Mouse (Mus musculus) midbrain, embryonic 12.5 days (tissue): ENCODE measurements at regions not wholly inside any gene's neighbourhood (a gene's known extent, or its start where the extent isn't known, plus 50 kb on each side); places are given as distances from the start of the nearest gene placed in this dataset.

Experiments used
- ATAC-seq: fragments of 200-750 bp; cut with Nextera tagmentation; 2 replicates; pipeline ENCODE4 v1.8.0; 2017; ENCODE audit warnings: low read depth, moderate TSS enrichment, moderate library complexity; ENCODE audit not compliant: low FRiP score
- H3K27ac ChIP-seq: fragments of 300-500 bp; sonication (generic); replicated peaks from 2 replicates; pipeline ENCODE4 v1.5.1; 2016; ENCODE audit warnings: mild to moderate bottlenecking
- H3K27me3 ChIP-seq: fragments of 300-500 bp; sonication (generic); 2 replicates; pipeline ENCODE4 v1.6.1; 2016; ENCODE audit warnings: mild to moderate bottlenecking
- H3K36me3 ChIP-seq: fragments of 300-500 bp; sonication (generic); 2 replicates; pipeline ENCODE4 v1.6.1; 2016
- H3K4me1 ChIP-seq: fragments of 300-500 bp; sonication (generic); 2 replicates; pipeline ENCODE4 v1.6.1; 2016
- H3K4me2 ChIP-seq: fragments of 300-500 bp; sonication (generic); replicated peaks from 2 replicates; pipeline ENCODE4 v1.6.1; 2016; ENCODE audit warnings: mild to moderate bottlenecking, moderate library complexity
- H3K4me3 ChIP-seq: fragments of 300-500 bp; sonication (generic); 2 replicates; pipeline ENCODE4 v1.5.1; 2016; ENCODE audit warnings: mild to moderate bottlenecking
- H3K9ac ChIP-seq: fragments of 300-500 bp; sonication (generic); replicated peaks from 2 replicates; pipeline ENCODE4 v1.6.1; 2016; ENCODE audit warnings: mild to moderate bottlenecking, moderate library complexity
- H3K9me3 ChIP-seq: fragments of 300-500 bp; sonication (generic); 2 replicates; pipeline ENCODE4 v1.6.1; 2016; ENCODE audit warnings: mild to moderate bottlenecking
- WGBS: fragments of 180-500 bp; shearing (Covaris S2); methylation state at CpG from one replicate; pipeline ENCODE4 v1.1.7; 2016; 5-methylcytosine and 5-hydroxymethylcytosine counted together

- Histone ChIP-seq H3K4me1 (no peaks in the 10 kb centered on the region), H3K4me3 (no peak overlapping the region), H3K4me2 (no peak overlapping the region), H3K9ac (no peak overlapping the region), H3K27ac (no peak overlapping the region), H3K9me3 (no peaks in the 10 kb centered on the region), H3K27me3 (no peaks in the 10 kb centered on the region), H3K36me3 (no peaks in the 10 kb centered on the region)
- WGBS, result 97% methylated on average over 4 of the region's 4 CpGs
- no peak for ATAC-seq
These were observed 583.6 kb upstream of the Nectin3 start for GRCm38 (mm10) chr16:47081896-47082295.

DNA sequence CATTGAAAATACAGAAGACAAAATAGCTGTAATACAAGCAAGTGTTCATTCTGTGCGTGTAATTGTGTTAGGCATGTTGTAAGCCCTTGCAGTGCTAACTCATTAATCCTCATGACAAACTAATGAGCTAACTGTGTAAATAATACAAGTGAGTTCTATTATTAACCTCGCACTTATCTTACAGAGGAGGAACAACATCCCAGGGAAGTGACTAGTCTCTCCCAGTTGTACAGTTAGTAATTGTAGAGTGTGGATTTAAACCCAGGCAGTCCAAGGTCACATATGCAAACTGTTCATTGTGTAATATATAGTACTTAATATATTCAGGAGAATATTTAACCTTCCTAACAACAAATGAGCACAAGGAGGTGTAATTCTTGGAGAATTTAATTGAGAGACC, 582.0 kb upstream of the Nectin3 start:
- Histone ChIP-seq H3K4me3 (no peak overlapping the region), H3K4me1 (no peaks in the 10 kb centered on the region), H3K27me3 (no peaks in the 10 kb centered on the region), H3K9ac (no peak overlapping the region), H3K27ac (no peak overlapping the region), H3K9me3 (no peaks in the 10 kb centered on the region), H3K4me2 (no peak overlapping the region), H3K36me3 (no peaks in the 10 kb centered on the region)
- WGBS, result 72% methylated on average over 2 of the region's 2 CpGs
- ATAC-seq, result no peak

- H3K27ac ChIP-seq, result no peak overlapping the region
- H3K9ac ChIP-seq, result no peak overlapping the region
- H3K4me1 ChIP-seq, result no peaks in the 10 kb centered on the region
- WGBS, result 74% methylated on average over 8 of the region's 8 CpGs
- ATAC-seq, result no peak
- no peaks in the 10 kb centered on the region for H3K36me3 ChIP-seq
- H3K27me3 ChIP-seq, result no peaks in the 10 kb centered on the region
- H3K9me3 ChIP-seq, result no peaks in the 10 kb centered on the region
- H3K4me2 ChIP-seq, result no peak overlapping the region
- no peak overlapping the region for H3K4me3 ChIP-seq
These were observed 561.1 kb upstream of the Nectin3 start for GRCm38 (mm10) chr16:47059293-47059963.

- Histone ChIP-seq H3K36me3 (no peaks in the 10 kb centered on the region), H3K9ac (no peak overlapping the region), H3K4me3 (no peak overlapping the region), H3K9me3 (no peaks in the 10 kb centered on the region), H3K4me1 (no peaks in the 10 kb centered on the region), H3K27ac (no peak overlapping the region), H3K27me3 (no peaks in the 10 kb centered on the region), H3K4me2 (no peak overlapping the region)
- WGBS, result 83% methylated on average over 5 of the region's 5 CpGs
- ATAC-seq, result no peak
These were observed 560.5 kb upstream of the Nectin3 start for GRCm38 (mm10) chr16:47058811-47059210.

DNA sequence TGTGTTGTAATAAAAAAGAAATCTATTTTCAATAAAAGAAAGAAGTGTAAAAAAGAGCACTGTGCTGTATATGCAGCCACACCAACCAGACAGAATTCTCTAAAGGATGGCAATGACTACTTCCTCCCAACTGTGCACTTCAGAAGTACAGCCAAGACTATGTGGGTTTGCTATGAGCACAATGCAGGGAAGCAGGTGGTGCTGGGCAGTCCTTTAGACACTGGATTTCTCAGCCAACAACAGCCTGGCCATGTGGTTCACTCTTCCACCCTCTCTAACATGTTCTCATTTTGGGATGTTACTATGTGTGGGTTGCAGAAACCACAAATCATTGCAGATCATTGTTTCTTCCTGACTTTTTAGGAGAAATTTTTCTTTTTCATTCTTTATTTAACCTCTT, 527.6 kb upstream of the Nectin3 start:
- Histone ChIP-seq H3K4me2 (no peak overlapping the region), H3K9me3 (no peaks in the 10 kb centered on the region), H3K4me1 (no peaks in the 10 kb centered on the region), H3K4me3 (no peak overlapping the region), H3K27me3 (no peaks in the 10 kb centered on the region), H3K36me3 (no peaks in the 10 kb centered on the region), H3K27ac (no peak overlapping the region), H3K9ac (no peak overlapping the region)
- ATAC-seq, result no peak

- WGBS, result 83% methylated on average over 3 of the region's 3 CpGs
- Histone ChIP-seq H3K9me3 (no peaks in the 10 kb centered on the region), H3K36me3 (no peaks in the 10 kb centered on the region), H3K9ac (no peak overlapping the region), H3K4me1 (no peaks in the 10 kb centered on the region), H3K4me2 (no peak overlapping the region), H3K4me3 (no peak overlapping the region), H3K27ac (no peak overlapping the region), H3K27me3 (no peaks in the 10 kb centered on the region)
- no peak for ATAC-seq
These were observed 519.2 kb upstream of the Nectin3 start for GRCm38 (mm10) chr16:47017486-47017885.

- ATAC-seq, result peak; percentile 87
- Histone ChIP-seq H3K9ac (no peak overlapping the region), H3K36me3 (no peaks in the 10 kb centered on the region), H3K27ac (no peak overlapping the region), H3K4me2 (no peak overlapping the region), H3K4me1 (peaks cover 8% of the 10 kb centered on the region; the same call in 1 of the 2 replicates), H3K27me3 (no peaks in the 10 kb centered on the region), H3K4me3 (no peak overlapping the region), H3K9me3 (no peaks in the 10 kb centered on the region)
- 48% methylated on average over 6 of the region's 6 CpGs for WGBS
These were observed 484.7 kb upstream of the Nectin3 start for GRCm38 (mm10) chr16:46982910-46983600.

GRCm38 (mm10) chr16:46982272-46982909, 484.1 kb upstream of the Nectin3 start:
- WGBS, result 27% methylated on average over 5 of the region's 5 CpGs
- Histone ChIP-seq H3K4me3 (no peak overlapping the region), H3K27ac (no peak overlapping the region), H3K27me3 (no peaks in the 10 kb centered on the region), H3K9ac (no peak overlapping the region), H3K9me3 (no peaks in the 10 kb centered on the region), H3K4me2 (no peak overlapping the region), H3K4me1 (peaks cover 8% of the 10 kb centered on the region; the same call in 1 of the 2 replicates), H3K36me3 (no peaks in the 10 kb centered on the region)
- peak; percentile 72 for ATAC-seq

DNA sequence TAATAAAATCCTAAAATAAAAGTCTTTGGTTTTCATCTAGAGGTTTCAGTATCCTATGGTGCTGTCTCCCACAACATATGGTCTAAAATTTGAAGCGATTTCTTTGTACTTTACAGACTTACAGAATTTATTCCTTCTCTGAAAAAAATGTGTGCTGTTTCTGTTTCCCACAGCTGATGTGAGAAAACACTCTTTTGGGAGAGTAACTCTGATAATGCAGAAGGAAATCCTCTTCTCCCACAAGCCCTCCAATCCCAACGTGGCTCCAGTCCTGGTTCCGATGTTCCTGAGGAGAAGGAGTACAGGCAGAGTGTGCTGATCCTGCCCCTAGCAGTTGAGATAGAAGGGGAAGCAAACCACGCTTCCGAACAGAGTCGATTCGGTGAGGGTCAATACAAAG, 467.4 kb upstream of the Nectin3 start:
- H3K27ac ChIP-seq, result no peak overlapping the region
- H3K36me3 ChIP-seq, result no peaks in the 10 kb centered on the region
- H3K4me1 ChIP-seq, result no peaks in the 10 kb centered on the region
- H3K9me3 ChIP-seq, result no peaks in the 10 kb centered on the region
- no peaks in the 10 kb centered on the region for H3K27me3 ChIP-seq
- no peak for ATAC-seq
- H3K9ac ChIP-seq, result no peak overlapping the region
- H3K4me3 ChIP-seq, result no peak overlapping the region
- H3K4me2 ChIP-seq, result no peak overlapping the region
- 87% methylated on average over 7 of the region's 7 CpGs for WGBS

DNA sequence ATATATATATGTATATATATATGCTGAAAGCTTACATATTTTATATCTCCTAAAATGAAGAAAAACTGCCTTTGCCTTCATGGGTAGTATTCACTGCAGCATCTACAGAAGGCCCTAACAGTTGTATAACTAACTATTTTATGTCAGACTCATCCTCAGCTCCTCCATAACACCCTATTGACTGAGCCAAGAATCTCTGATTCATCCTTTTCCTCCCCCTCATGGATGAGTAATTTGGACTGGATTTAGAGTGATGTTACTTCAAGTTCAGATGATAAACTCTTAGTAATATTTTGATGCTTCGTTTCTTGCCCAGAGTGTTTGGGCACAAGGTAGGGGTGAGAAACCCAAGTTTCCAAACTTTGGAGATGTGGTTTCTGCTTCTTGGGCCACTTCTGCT, 458.7 kb upstream of the Nectin3 start:
- Histone ChIP-seq H3K27me3 (no peaks in the 10 kb centered on the region), H3K4me2 (no peak overlapping the region), H3K27ac (no peak overlapping the region), H3K36me3 (no peaks in the 10 kb centered on the region), H3K4me1 (no peaks in the 10 kb centered on the region), H3K9me3 (no peaks in the 10 kb centered on the region), H3K9ac (no peak overlapping the region), H3K4me3 (no peak overlapping the region)
- ATAC-seq, result no peak
- 89% methylated on average over 1 of the region's 1 CpGs for WGBS

DNA sequence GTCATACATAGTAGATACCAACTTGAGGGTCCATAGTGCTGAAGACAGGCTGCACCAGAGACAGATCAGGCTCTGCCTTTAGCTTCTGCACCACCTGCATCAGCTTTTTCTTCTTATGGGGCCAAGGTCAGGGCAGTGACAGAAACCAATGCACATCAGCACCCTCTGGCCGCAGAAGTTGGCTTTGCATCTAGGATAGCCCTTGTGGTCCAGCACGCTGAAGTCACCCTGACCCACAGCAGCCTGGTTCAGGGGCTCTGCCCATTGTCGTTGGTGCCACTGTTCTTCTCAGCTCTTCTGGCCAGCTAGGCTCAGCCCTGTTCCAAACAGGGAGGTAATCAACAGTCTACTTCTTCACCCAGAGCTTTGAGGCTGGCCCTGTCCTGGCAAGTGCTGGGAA, 427.7 kb upstream of the Nectin3 start:
- H3K4me1 ChIP-seq, result no peaks in the 10 kb centered on the region
- H3K27me3 ChIP-seq, result no peaks in the 10 kb centered on the region
- no peaks in the 10 kb centered on the region for H3K9me3 ChIP-seq
- ATAC-seq, result no peak
- no peak overlapping the region for H3K27ac ChIP-seq
- no peak overlapping the region for H3K9ac ChIP-seq
- 66% methylated on average over 3 of the region's 3 CpGs for WGBS
- no peaks in the 10 kb centered on the region for H3K36me3 ChIP-seq
- no peak overlapping the region for H3K4me2 ChIP-seq
- H3K4me3 ChIP-seq, result no peak overlapping the region

GRCm38 (mm10) chr16:46894576-46895203, 396.4 kb upstream of the Nectin3 start:
- H3K4me1 ChIP-seq, result no peaks in the 10 kb centered on the region
- H3K4me2 ChIP-seq, result no peak overlapping the region
- 44% methylated on average over 2 of the region's 2 CpGs for WGBS
- H3K9me3 ChIP-seq, result no peaks in the 10 kb centered on the region
- peak; percentile 85 for ATAC-seq
- H3K27ac ChIP-seq, result no peak overlapping the region
- no peaks in the 10 kb centered on the region for H3K36me3 ChIP-seq
- no peak overlapping the region for H3K9ac ChIP-seq
- no peak overlapping the region for H3K4me3 ChIP-seq
- H3K27me3 ChIP-seq, result no peaks in the 10 kb centered on the region
